Mouse (Mus musculus) NIH3T3 (cell line): Measurements from ENCODE around the gene Gm21317.
"Not testable (repeated sequence)": the region's sequence is repeated elsewhere in the genome, so short reads cannot be mapped to it uniquely, and the experiment has no call there.

Experiments
- DNase-seq: peaks from one replicate; pipeline ENCODE4 v3.0.0-alpha.2; 2012; ENCODE audit warnings: low read depth

Gene Gm21317

GRCm38 (mm10) chrY:82224927-82225326 lies at the start of gene Gm21317:
TSS of gene Gm21317 (plus strand) at chrY:82225227.
- not testable (repeated sequence) for DNase-seq
